21 mouse cellular contexts compared by ENCODE assay signal in genomic region chr12:32642493-32642892, GRCm38 (mm10).
DNase-seq lines count a peak whose midpoint lies in the region; ATAC-seq lines count a peak whose summit lies in the region.
"Had no signal": no experiment of that assay in that cellular context is flagged by ENCODE, and none has a peak within 500 bp of the region (broad histone marks: within the 10 kb centered on the region; RNA-seq: fewer than 3 reads in every experiment).

No protein-coding gene starts in this region.

- peak; percentile 73 for ATAC-seq in monocyte, adult 5-6 weeks (replicated peaks; ENCODE audit: insufficient number of reproducible peaks, low FRiP score, low TSS enrichment, poor library complexity, severe bottlenecking)
- ATAC-seq: activated CD4-positive, CD25-positive, alpha-beta regulatory T cell, adult 4 months; CD4-positive, CD25-positive, alpha-beta regulatory T cell, adult 4 months; forebrain, embryonic 15.5 days; liver, postnatal 0 days had no signal

- DNase-seq in 416B (ENCODE audit: low read depth): peak; percentile 55
- peak; percentile 85 for DNase-seq in A20 (ENCODE audit: low read depth, low spot score)
- peak; percentile 20 for DNase-seq in c-Kit-positive CD71-negative TER-119-negative erythroid progenitor cells, embryonic 14.5 days (ENCODE audit: low read depth)
- no peak for DNase-seq in kidney, postnatal 25 days
- DNase-seq in embryo, embryonic 11 days: no peak
- no peak for DNase-seq in urinary bladder, postnatal 14 days (ENCODE audit: low spot score)
- DNase-seq: adrenal gland, adult 8-10 months; cerebellum, adult 18-20 months; cerebellum, postnatal 25 days; gastrocnemius, postnatal 10 days; heart, adult 11 months; heart, postnatal 14 days; kidney, adult 11 months; liver; liver, postnatal 0 days; lung, postnatal 14 days; thymus, postnatal 14 days had no signal

Comparison
In these comparisons a context has a peak if more than half of its experiments do, and no peak if none do; other contexts are left out.
1. DNase-seq: peak in 416B (single experiment), A20 (single experiment) and c-Kit-positive CD71-negative TER-119-negative erythroid progenitor cells, embryonic 14.5 days (single experiment); none in kidney, postnatal 25 days (0 of 2), embryo, embryonic 11 days (single experiment) and urinary bladder, postnatal 14 days (single experiment).